Mouse (Mus musculus): ENCODE measurements around the gene Tmem206. TPM values are rescaled to one million over a fixed set of nuclear protein-coding genes. Genes with fewer than 3 reads are reported as not detected.

Tmem206 gene
- 10 to 100 TPM in 1 of 2 experiments, 1 to 10 TPM in 1; 8.6 to 10.2 TPM for total RNA-seq (2023)

DNA sequence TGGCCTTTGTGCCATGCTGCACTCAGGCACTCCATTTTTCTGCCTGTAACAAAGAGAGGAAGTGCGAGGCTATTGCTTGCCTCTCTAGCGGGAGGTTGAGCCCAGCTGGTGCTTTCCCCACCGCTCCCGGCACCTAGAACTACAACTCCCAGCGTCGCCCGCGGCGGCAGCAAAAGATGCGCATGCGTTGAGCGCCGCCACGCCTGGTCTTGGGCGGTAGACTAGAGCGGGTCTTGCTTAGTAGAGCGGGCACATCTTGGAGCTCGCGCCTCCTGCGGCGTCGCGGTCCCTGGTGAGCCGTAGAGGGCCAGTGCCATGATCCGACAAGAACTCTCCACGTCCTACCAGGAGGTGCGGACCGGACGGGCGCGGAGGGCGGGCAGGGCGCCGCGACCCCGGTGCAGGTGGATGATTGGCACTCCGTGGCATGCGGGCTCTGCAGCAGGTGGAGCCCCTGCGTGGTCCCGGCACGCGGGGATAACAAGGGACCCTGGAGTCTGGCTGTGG, at the start of gene Tmem206:
Gene Tmem206, plus strand, starts transcription at position 187 of the 507 bp plus-strand sequence.

DNA sequence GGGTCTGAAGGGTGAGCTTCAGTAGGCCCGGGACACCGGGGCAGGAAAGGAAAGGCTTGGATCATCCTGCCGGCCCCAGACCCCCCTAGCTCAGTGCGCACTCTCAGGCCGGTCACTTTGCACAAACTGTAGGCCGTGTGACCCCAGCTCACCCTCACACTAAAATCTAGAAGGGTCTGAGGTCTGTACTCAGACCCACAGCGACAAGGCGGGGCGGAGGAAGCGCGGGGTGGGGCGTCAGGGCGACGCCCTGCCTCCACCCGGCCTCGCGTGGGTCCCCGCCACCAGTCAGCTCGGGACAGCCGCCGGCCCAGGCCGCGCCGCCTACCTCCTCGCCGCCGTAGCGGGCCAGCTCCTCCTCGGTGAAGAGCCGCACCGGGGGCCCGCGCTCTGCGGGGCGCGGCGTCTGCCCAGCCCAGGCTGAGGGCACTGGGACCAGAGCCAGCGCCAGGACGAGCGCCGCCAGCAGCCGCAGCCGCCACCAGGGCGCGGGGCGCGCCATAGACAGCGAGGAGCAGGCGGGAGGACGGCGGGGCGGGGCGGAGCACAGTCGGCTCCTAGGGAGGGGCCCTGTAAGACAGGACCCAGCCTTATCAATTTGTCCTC, 8.0 kb upstream of the Tmem206 start, which contains the start of gene Nenf:
Gene Nenf, minus strand, starts transcription at position 604 of the 606 bp plus-strand sequence.

Other genes with a start within 250 kb of the Tmem206 start
- gene Batf3, start 228.1 kb upstream of the Tmem206 start, total RNA-seq (2023): not detected
- not detected for gene Fam71a, start 161.1 kb upstream of the Tmem206 start, total RNA-seq (2023)
- gene Atf3, start 107.9 kb upstream of the Tmem206 start, total RNA-seq (2023): 1 to 10 TPM; 1.7 to 4.8 TPM
- gene Nenf, start 7.7 kb upstream of the Tmem206 start, total RNA-seq (2023): 10 to 100 TPM; 11.7 to 14.7 TPM
- gene Ppp2r5a, start 77.4 kb downstream of the Tmem206 start, total RNA-seq (2023): 100 to 1,000 TPM; 318 to 323 TPM
- 1 to 10 TPM; 9.2 to 9.5 TPM for gene Dtl, start 249.6 kb downstream of the Tmem206 start, total RNA-seq (2023)
- 10 to 100 TPM; 50.4 to 53.4 TPM for gene Ints7, start 249.7 kb downstream of the Tmem206 start, total RNA-seq (2023)